In genomic region chr11:3540451-3541085, GRCm38 (mm10) we compare ENCODE assay signal across 8 mouse cellular contexts. TPM values are rescaled to one million over a fixed set of nuclear protein-coding genes. Genes with fewer than 3 reads are reported as not detected.
DNase-seq lines count a peak whose midpoint lies in the region; ATAC-seq and TF ChIP-seq lines count a peak whose summit lies in the region.

Gene Smtn (minus strand): TSS chr11:3540612.

- no peaks in the 10 kb centered on the region for H3K27me3 ChIP-seq in lung, embryonic 14.5 days (ENCODE audit: insufficient read depth, low read length)
- H3K27me3 ChIP-seq in intestine, postnatal 0 days (replicated peaks; ENCODE audit: control insufficient read depth, insufficient read depth, low read length), result no peaks in the 10 kb centered on the region

- DNase-seq in lung, embryonic 14.5 days, result no peak
- no peak for DNase-seq in lung, adult 18-20 months
- no peak for DNase-seq in gastrocnemius, postnatal 4 days (ENCODE audit: low spot score in 2 of 2)
- DNase-seq in thymus, postnatal 25 days, result no peak
- DNase-seq in kidney, postnatal 4 days, result no peak

- 90% methylated on average over 23 of the region's 23 CpGs for WGBS in lung, embryonic 14.5 days
- 93% methylated on average over 23 of the region's 23 CpGs for WGBS in intestine, postnatal 0 days
- 95% methylated on average over 23 of the region's 23 CpGs for WGBS in olfactory bulb, adult 2 months

- H3K4me2 ChIP-seq in lung, embryonic 14.5 days, result peak within 1 kb of the TSS; percentile 82
- peak within 1 kb of the TSS; percentile 95 for H3K4me2 ChIP-seq in intestine, postnatal 0 days (replicated peaks; ENCODE audit: low read depth)

- TF ChIP-seq POLR2A in olfactory bulb, adult 2 months (IDR thresholded peaks at IDR 0.05; ENCODE audit: insufficient read depth, low read depth, low read length), result no peak

- H3K27ac ChIP-seq in lung, embryonic 14.5 days (ENCODE audit: low read depth), result 0 out of 2 replicates have a peak within 1 kb of the TSS, but pooled peaks have one; percentile 3
- peak within 1 kb of the TSS; percentile 96 for H3K27ac ChIP-seq in brown adipose tissue, adult 24 weeks (replicated peaks; ENCODE audit: low read depth, low read length)
- H3K27ac ChIP-seq in intestine, postnatal 0 days (ENCODE audit: low read depth, low read length), result no peak within 1 kb of the TSS
- H3K27ac ChIP-seq in olfactory bulb, adult 2 months (ENCODE audit: insufficient read depth, low read depth, low read length), result no peak within 1 kb of the TSS

- H3K4me3 ChIP-seq in lung, embryonic 14.5 days (ENCODE audit: low read depth, low read length), result peak within 1 kb of the TSS; percentile 64
- peak within 1 kb of the TSS; percentile 67 for H3K4me3 ChIP-seq in brown adipose tissue, adult 24 weeks (ENCODE audit: insufficient read depth, low read depth, low read length)
- H3K4me3 ChIP-seq in intestine, postnatal 0 days (ENCODE audit: low read depth, low read length), result peak within 1 kb of the TSS; percentile 64
- peak within 1 kb of the TSS; percentile 60 for H3K4me3 ChIP-seq in olfactory bulb, adult 2 months (ENCODE audit: insufficient read depth, low read depth, low read length)

- H3K36me3 ChIP-seq in lung, embryonic 14.5 days (ENCODE audit: insufficient read depth), result peaks cover 15% of the 10 kb centered on the region
- no peaks in the 10 kb centered on the region; the same call in 1 of the 2 replicates for H3K36me3 ChIP-seq in intestine, postnatal 0 days (ENCODE audit: control insufficient read depth, insufficient read depth)

- peak within 1 kb of the TSS; percentile 44; the same call in 1 of the 2 replicates for H3K9ac ChIP-seq in lung, embryonic 14.5 days
- no peak within 1 kb of the TSS for H3K9ac ChIP-seq in intestine, postnatal 0 days (ENCODE audit: low read depth, low read length)

- H3K9me3 ChIP-seq in lung, embryonic 14.5 days (ENCODE audit: low read depth, low read length), result peaks cover 4% of the 10 kb centered on the region; the same call in 1 of the 2 replicates
- H3K9me3 ChIP-seq in intestine, postnatal 0 days (ENCODE audit: control insufficient read depth), result no peaks in the 10 kb centered on the region

- peaks cover 24% of the 10 kb centered on the region for H3K4me1 ChIP-seq in lung, embryonic 14.5 days (ENCODE audit: insufficient read depth)
- H3K4me1 ChIP-seq in brown adipose tissue, adult 24 weeks (ENCODE audit: control insufficient read depth, insufficient read depth, insufficient read length, low read length), result peaks cover 3% of the 10 kb centered on the region; the same call in 1 of the 2 replicates
- peaks cover 11% of the 10 kb centered on the region for H3K4me1 ChIP-seq in intestine, postnatal 0 days (replicated peaks; ENCODE audit: control insufficient read depth, insufficient read depth, low read length)
- H3K4me1 ChIP-seq in olfactory bulb, adult 2 months (ENCODE audit: control insufficient read depth, insufficient read depth, low read length), result peaks cover 17% of the 10 kb centered on the region

- TF ChIP-seq CTCF in lung, embryonic 14.5 days (IDR thresholded peaks at IDR 0.05; ENCODE audit: low read depth), result no peak
- TF ChIP-seq CTCF in intestine, postnatal 0 days (IDR thresholded peaks at IDR 0.05; ENCODE audit: low read depth), result no peak
- no peak for TF ChIP-seq CTCF in olfactory bulb, adult 2 months (IDR thresholded peaks at IDR 0.05; ENCODE audit: insufficient read depth, low read depth, low read length)

- no peak for ATAC-seq in lung, embryonic 14.5 days (ENCODE audit: insufficient read depth)
- ATAC-seq in intestine, postnatal 0 days, result no peak

RNA-seq across cellular contexts. Expression of gene Smtn, which starts in this region (rescaled TPM):
- 103 and 108 TPM in 2 replicates for polyA plus RNA-seq in lung, embryonic 14.5 days (2014; fragmentation: Nextera tagmentation; extraction: Ambion mirVana)
- polyA plus RNA-seq in brown adipose tissue, adult 24 weeks (2012; ENCODE audit: insufficient read depth, insufficient read length, missing spikeins), result 12.2 and 21.8 TPM in 2 replicates
- 100 to 1,000 TPM; 283 to 313 TPM for total RNA-seq in gastrocnemius, postnatal 4 days (2021)
- polyA plus RNA-seq in intestine, postnatal 0 days (2015; fragmentation: Nextera tagmentation; extraction: Ambion mirVana), result 75.1 and 82.9 TPM in 2 replicates
- polyA plus RNA-seq in olfactory bulb, adult 2 months (2012; ENCODE audit: insufficient read depth, insufficient read length, low replicate concordance, missing spikeins), result not detected in 2 replicates

Comparison
In these comparisons a context has a peak if more than half of its experiments do, and no peak if none do; other contexts are left out.
1. RNA of gene Smtn (polyA plus RNA-seq): 103 to 108 TPM in lung, embryonic 14.5 days, 75.1 to 82.9 TPM in intestine, postnatal 0 days and 12.2 to 21.8 TPM in brown adipose tissue, adult 24 weeks; not detected in olfactory bulb, adult 2 months; every median in the first group is over 10 times any median in the second.
2. H3K27ac ChIP-seq: peak in lung, embryonic 14.5 days (single experiment) and brown adipose tissue, adult 24 weeks (single experiment); none in intestine, postnatal 0 days (single experiment) and olfactory bulb, adult 2 months (single experiment).
3. Peak in every context shown above with its lines, with median percentiles within 50 percentile points of each other: H3K4me3 ChIP-seq.